Mouse (Mus musculus): ENCODE measurements around the gene Capn11.
"Not testable (repeated sequence)": the region's sequence is repeated elsewhere in the genome, so short reads cannot be mapped to it uniquely, and the experiment has no call there.

Gene Capn11

DNA sequence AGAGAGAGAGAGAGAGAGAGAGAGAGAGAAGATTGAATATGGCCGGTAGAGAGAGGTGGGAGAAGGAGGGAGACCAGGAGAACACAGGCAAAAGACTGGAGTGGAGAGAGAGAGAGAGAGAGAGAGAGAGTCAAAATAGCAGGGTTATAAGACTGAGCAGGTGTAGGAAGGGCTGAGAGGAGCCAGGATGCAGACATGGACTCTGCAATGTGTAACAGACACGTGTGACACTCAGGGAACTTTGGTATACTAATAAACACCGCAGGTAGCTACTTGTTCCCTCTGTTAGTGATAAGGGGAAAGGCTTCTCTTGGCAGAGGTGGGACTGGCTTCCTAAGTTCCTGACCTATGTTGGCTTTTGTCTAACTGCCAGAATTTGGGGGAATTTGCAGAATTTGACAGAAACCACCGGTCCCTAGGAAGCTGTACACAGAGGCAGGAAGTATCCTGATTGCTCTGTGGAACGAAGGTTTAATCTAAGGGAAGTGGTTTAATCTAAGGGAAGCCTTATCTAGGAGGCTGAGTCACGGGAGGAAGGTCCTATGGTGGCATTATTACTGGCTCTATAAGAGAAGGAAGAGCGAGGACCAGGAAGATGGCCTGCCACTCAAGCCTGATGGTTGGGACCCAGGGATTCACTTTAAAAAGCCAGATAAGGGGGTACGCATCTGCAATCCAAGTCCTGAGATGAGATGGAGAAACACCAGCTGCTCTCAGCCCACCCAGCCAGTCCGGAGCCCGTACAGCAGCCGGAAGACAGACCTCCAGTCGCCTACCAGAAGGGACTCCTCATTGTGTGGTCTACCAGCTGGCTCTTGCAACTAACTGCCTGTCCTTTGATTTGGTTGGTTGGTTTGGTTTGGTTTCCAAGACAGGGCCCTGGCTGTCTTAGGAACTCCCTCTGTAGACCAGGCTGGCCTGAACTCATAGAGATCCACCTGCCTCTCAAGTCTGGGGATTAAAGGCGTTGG lies 30.0 kb downstream of the Capn11 start:
- no peak for DNase-seq (ENCODE audit: low spot score in 2 of 2)

DNA sequence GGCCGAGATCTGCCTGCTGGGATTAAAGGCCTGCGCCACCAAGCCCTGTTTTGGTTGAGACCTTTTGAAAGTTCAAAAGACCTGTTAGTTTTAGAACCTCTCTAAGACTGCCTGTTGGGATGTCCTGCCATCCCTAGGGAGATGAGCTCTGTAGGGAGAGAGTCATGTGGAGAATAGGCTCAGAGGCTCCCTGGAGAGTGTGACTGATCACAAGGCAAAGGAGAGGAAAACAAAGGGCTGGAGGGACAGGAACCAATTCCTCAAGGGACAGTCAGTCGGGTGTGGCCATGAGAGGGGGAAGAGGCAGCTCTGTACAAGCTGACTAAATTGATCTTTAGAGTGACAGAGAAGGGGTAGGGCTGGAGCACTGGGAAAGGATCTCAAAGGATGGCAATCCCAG lies 31.0 kb downstream of the Capn11 start:
- DNase-seq (ENCODE audit: low spot score in 2 of 2) = no peak

DNA sequence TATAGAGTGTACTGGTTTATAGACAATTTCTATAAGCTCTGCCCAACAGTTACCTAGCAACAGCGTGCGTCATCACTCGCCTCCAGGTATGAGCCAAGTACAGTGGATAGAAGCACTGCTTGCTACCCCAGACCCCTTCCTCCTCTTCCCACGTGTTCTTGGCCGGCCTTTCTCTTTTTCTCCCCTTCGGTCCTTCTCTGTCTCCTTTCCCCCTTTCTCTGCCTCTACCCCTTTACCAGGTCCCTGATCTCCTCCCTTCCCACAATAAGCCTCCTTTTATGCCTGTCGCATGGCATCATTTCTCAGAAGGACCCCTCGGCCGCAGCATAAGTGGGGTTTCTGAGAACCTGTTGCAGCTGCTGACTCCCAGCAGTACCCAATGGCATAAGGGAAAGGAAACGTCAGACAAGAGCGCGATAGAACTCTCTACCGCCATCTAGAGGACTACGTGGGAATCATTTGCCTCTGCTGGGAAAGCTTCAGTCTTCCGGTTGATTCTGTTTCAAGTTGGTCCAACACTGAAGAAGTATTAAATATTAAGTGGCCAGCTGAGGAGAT lies 32.5 kb downstream of the Capn11 start:
- peak; percentile 69 to 86 for DNase-seq (ENCODE audit: low spot score in 2 of 2)

DNA sequence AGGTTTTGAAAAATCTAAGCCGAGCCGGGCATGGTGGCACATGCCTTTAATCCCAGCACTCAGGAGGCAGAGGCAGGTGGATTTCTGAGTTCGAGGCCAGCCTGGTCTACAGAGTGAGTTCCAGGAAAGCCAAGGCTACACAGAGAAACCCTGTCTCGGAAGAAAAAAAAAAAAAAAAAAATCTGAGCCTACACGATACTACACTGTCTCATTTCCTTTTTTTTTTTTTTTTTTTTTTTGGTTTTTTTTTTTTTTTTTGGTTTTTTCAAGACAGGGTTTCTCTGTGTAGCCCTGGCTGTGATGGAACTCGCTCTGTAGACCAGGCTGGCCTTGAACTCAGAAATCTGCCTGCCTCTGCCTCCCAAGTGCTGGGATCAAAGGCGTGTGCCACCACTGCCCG lies 35.7 kb downstream of the Capn11 start:
- not testable (repeated sequence) for DNase-seq (ENCODE audit: low spot score in 2 of 2)

DNA sequence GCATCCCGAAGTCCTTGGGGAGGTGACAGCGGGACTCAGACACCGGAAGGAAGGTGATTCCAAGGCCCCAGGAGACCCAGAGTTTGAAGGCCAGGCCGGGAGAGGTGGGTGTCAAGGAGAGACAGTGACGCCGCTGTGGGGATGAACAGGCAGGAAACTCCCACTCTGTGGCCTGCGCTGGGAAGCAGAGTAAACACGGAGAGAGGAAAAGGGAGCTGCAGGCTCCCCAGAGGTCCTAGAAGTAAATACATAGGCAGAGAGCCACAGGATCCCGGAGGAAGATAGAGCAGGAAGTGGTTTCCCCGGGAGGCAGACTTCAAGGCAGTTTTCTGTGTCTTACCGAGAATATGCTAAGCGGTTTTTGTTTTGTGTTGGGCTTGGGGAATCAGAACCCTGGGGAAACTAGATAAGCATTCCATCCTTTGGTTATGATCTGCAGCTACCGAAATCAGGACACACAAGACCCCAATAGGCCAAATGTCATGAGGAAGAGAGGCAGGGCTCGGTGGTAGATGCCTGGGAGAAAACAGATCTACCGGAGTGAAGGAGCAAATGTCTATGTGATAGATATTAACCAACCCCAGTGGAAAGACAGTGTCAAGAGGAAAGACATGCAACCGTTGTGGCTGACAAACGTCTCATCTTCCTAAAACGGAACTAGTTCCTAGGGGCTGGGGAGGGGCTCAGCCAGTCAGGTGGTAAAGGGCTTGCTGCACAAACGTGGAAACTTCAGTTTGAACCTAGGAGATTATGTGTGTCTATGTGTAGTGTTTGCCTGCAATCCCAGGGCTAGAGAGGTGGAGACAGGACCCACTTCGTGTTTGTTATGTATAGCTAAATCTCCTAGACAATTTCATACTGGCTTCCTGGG lies 39.5 kb downstream of the Capn11 start:
- peak; percentile 47 to 61 for DNase-seq (ENCODE audit: low spot score in 2 of 2)

DNA sequence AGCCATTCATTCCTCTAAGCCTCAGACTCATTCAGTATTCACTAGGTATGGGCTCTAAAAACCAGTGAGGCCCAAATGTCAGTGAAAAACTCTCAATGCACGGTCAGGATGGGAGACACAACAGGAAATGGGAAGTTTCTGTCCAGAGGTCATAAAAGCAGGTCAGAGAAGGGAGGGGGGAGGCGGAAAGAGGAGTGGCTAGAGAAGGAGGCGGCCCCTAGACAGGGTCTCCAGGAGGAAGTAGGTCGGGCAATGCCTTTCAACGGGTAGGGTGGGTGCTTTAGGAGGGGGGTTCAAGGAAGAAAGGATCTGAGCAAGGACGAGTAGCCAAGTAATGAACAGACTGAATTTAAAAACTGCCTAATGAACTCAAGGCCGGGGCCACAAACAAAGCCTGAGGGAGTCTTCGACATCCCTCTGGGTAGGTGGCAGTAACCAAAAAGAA lies 40.2 kb downstream of the Capn11 start:
- DNase-seq (ENCODE audit: low spot score in 2 of 2) = peak; percentile 57 to 67

DNA sequence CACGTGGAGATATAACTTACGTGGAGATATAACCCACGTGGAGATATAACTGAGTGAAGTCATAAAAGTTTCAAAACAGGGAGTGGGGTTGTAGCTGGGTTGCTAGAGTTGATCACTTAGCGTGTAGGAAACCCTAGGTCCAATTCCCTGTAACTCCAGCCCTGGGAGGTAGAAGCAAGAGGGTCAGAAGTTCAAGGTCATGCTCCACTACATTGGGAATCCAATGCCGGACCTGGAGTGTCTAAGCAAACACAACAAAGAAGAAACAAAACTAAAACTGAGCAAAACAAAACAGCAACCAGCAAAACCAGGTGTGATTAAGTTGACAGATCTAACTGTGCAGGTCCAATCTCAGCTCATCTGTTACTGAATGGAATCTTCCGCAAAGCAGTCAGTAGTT lies 41.5 kb downstream of the Capn11 start:
- DNase-seq (ENCODE audit: low spot score in 2 of 2) = no peak

DNA sequence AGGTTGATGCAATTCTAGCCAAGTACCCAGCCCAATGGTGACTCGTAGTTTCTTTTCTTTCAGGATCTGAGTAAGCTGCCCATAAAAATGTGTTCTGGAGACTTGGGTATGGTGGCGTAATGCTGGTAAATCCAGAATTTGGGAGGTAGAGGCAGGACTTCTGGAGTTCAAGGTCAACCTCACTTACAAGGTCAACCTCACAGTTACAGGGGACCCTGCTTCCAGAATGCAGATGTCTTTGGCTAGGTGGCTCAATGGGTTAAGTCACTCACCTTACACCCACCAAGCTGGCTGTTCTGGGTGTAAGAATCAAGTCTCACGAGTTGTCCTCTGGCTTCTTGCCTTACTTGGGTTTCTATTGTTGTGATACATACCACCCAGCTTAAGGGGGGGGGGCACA lies 42.4 kb downstream of the Capn11 start:
- DNase-seq (ENCODE audit: low spot score in 2 of 2) = no peak

DNA sequence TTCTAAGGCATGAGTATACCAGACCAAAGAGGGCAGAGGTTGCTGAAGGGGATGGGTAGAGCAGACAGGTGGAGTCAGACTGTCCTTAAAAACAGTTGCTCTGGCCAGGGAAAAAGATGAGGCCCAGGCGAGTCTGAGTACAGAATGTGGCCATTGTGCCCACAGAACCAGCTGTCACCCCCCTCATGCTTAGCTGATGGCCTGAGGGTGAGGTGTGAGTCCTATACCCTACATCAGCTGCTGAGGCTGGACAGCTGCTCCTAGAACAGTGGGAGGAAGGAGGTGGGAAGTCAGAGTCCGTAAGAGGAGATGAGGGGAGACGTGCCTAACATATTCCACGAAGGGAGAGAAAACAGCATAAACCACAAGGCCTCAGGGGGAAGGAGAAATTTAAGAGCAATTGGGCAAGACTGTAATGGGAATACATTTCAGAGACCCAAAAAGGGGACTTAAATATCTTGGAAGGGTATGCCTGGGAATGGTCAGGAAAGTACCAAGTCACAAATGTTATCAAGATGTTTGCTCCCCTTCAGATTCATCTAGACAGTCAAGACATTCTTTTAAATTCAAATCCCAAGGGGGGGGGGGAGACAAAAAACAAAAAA lies 43.0 kb downstream of the Capn11 start:
- no peak for DNase-seq (ENCODE audit: low spot score in 2 of 2)

DNA sequence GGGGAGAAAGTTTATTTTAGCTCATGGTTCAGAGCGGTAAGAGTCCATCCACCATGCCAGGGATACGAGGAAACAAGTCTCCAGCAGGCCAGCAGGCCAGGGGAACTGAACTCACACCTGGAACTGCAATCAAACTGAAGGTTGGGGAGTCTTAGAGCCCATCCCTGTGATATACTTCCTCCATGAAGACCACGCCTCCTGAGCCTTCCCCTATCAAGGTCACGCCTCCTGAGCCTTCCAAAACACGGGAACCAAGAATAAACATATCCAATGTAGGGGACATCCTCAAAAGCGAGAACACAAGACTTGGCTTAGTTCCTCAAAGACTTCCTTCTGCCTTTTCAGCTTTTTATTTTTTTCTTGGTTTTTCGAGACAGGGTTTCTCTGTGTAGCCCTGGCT lies 46.2 kb downstream of the Capn11 start:
- no peak for DNase-seq (ENCODE audit: low spot score in 2 of 2)

DNA sequence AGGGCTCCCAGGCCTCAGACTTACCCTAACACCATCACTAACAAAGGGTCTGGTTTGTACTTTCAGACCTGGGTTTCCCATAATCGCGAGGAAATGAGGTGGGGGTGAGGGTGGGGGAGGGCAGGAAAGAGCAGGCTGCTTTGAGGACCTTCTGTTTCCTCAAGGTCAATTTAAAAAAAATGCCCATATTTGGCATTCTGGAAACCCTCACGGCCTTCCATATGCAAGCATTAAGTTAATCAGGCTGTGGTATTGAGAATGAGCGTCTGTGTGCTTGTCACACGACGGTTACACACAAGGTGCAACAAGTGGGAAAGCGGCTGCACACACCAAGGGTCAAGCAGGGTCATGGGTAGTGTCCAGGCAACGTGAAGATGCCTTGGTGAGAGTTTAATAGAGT lies 47.1 kb downstream of the Capn11 start:
- DNase-seq (ENCODE audit: low spot score in 2 of 2) = no peak

DNA sequence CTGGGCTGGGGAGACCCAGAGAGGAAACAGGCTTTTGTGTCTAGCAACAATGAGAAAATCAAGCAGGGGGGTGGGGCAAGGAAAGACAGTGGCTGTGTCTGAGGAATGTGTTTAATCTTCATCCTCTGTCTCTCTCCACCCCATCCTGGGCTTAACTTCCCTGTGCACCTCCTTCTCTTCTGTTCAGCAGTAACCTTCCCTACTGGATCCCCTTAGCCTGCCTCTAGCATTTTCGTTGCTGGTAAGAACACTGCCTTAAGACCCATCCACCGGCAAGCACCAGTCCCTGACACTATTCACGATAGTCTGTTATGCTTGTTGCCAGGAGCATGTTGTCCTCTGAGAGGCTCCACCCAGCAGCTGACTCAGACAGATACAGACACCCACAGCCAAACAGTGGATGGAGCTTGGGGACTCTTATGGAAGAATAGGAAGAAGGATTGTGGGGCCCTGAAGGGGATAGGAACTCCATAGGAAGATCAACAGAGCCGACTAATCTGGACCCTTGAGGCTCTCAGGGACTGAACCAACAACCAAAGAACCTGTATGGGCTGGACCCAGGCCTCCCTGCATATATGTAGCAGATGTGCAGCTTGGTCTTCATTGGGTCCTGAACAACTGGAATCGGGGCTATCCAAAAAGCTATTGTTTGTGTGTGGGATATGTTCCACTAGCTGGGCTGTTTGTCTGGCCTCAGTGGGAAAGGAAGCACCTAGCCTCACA lies 48.8 kb downstream of the Capn11 start:
- DNase-seq (ENCODE audit: low spot score in 2 of 2) = no peak

DNA sequence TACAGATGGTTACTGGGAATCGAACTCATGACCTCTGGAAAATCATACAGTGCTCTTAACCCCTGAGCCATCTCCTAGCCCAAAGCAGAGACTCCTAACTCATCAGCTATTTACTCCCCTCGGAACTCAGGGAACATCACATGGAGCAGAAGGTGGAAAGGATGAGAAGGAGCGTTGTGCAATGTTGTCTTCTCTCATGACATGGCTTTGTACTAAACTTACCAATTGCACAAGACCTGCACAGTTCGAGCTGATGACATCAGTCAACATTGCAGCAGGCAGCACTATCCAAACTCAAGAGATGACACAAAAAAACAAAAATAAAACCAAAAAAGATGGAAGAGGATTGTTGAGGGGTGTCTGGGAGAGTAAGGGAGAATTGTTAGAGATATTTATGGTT lies 50.7 kb downstream of the Capn11 start:
- no peak for DNase-seq (ENCODE audit: low spot score in 2 of 2)

DNA sequence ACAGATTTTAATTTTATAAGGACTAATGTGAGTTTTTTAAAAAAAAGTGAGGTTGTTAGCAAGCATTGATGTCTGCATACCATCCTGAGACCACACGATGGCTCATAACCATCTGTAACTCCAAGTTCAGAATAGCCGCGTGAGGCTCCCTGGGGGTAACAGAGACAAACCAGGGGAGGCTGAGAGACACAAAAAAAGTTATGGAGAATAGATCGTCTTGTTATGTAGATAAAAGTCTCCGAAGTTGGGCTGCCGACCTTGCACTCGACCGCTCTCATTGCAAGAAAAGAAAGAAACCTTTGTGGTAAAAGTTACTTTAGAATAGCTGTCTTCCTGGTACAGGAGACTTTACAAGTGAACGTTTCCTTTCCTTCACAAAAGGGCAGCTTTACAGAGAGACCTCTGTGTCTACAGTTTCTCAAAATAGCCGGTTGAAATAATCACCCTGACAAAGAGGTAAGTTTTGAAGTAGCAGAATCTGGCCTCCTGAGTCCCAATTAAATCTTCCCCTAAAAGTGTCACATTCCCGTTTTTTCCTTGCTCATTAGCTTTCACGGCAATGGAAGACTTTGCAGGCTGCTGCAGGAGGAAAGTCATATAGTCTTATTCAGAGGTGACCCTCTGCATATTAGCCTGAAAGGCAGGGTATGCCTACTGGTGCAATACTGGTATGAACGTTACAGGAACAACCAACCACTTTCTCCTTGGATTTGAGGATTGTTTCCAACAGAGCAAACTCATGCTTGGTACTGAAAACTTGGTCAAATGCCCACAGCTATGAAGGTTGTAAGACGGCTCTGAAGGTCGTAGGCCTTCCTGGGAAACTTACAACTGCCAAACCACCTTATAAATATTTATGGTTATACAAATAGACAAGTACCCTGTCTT lies 51.9 kb downstream of the Capn11 start:
- DNase-seq (ENCODE audit: low spot score in 2 of 2) = no peak

DNA sequence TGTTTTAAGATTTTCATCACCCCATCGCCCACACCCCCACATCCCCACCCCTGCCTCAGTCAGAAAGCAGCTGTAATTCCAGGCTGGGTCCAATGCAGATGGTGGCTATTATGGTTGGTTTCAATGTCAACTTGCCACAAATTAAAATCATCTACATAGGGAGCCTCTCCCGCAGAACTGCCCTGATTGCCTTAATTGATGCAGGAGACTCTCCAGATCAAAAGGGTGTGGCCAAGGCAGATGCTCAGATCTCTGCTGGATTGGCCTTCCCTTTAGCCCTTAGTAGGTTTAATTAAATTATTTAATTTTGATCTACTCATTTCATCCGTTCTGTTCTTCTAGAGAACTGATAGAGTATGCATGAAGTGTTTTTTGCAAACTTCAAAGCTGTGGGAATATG lies 56.1 kb downstream of the Capn11 start:
- DNase-seq (ENCODE audit: low spot score in 2 of 2) = no peak

DNA sequence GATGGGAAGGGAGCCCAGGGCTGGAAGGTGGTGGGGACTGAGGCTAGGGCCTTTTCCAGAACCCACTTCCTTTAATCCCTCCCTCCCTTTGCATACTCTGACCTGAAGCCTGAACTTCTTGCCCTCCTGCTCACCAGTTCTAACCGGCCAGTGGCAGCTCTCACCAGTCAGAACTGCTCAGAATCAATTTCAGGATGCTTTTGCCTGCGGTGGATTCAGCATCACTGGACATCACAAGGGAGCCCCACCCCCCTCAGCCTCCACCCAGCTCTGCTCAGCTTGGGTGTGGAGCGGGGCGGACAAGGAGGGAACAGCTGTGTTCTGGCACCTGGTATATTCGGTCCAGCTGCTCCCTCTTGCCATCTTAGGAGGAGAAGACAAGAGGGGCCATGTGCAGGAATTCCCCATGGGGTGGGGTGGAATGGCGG lies 57.2 kb downstream of the Capn11 start, which contains the start of gene Mymx:
Gene Mymx (minus strand): TSS at position 226 of the 428 bp plus-strand sequence.
- DNase-seq (ENCODE audit: low spot score in 2 of 2) = no peak

DNA sequence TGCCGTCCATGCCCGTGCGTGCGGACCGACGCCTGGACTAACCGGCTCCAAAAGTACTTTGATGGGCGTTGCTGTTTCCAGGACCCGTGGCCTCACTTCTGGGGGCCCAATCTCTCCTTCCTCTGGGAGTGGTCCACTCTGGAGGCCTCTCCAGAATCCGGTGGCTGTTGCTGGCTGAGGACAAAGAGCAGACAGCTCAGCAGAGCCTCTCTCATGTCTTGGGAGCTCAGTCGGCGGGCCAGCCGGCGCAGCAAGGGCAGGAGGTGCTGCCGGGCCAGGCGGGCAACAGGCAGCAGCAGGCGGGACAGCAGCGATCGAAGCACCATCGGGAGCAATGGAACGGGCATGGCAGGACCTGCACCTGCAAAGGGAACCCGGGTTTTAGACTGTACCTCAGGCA lies 57.8 kb downstream of the Capn11 start:
- DNase-seq (ENCODE audit: low spot score in 2 of 2) = no peak

DNA sequence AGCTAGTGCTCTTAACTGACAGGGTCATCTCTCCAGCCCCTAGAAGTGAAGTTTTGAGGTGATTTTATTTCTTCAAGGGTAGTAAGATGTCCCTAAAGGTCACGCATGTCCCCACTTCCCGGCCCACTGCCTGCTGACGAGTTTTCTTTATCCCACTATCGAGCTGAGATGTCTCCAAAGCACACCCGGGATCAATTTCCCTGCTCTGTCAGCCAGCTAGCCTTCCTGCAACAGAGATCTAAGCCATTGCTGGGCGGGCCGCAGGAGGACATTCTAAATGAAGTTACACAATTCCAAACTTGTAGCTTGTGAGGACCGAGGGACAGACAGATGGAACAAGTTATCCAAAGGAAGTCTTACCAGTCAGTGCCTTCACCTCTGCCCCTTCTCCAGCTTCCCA lies 58.9 kb downstream of the Capn11 start:
- DNase-seq (ENCODE audit: low spot score in 2 of 2) = no peak

DNA sequence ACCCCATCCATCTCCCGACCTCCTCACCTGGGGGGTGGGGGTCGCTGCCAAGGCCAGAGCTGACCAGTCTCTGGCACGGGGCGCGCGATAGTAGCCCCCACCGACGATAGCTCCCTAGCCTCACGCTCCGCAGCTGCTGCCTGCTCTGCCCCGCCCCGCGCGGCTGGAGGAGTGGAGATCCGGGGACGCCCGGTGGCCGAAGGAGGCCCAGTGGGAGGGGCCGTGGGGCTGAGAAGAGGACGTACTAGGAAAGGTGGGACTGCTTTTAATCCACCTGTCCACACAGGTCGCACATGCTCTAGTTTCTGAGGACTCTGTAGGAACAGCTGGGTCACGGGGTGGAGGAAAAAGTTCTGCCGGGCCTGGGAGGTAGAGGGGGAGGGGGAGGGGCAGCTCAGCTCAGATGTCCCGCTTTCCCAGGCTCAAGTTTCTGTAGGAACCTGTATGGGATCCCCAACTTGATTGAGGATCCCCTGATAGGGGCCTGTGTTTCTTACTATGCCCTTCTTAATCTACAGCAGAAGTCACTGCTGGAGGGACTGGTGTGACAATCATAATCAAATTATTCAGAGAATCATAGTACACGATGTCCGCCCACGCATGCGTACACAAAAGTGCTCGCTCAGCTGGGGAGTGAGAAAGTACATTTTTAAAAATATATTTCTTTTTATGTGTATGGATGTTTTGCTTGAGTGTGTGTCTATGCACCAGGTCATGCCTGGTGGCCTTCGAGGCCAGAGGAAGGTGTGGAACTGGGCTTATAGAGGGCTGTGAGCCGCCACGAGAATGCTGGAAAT lies 59.5 kb downstream of the Capn11 start, which contains the start of gene Slc29a1:
Gene Slc29a1 (minus strand): TSS at position 161 of the 797 bp plus-strand sequence.
- no peak for DNase-seq (ENCODE audit: low spot score in 2 of 2)

Data from thymus, postnatal 10 days (tissue).